Mouse (Mus musculus) C2C12 (cell line): ENCODE data around the gene Prss30.

Source experiments
- CEBPB ChIP-seq: IDR thresholded peaks from one replicate; pipeline ENCODE4 v1.6.1; 2011; ENCODE audit warnings: low read depth, mild to moderate bottlenecking, control low read depth, moderate library complexity
- CTCF ChIP-seq: IDR thresholded peaks from one replicate; pipeline ENCODE4 v1.5.1; 2011; ENCODE audit not compliant: control insufficient read depth, insufficient read depth, insufficient read length
- FOSL1 ChIP-seq: IDR thresholded peaks from one replicate; pipeline ENCODE4 v1.8.0; 2011; ENCODE audit warnings: mild to moderate bottlenecking, low read length; ENCODE audit not compliant: poor library complexity, insufficient read depth, severe bottlenecking
- MAX ChIP-seq: IDR thresholded peaks from one replicate; pipeline ENCODE4 v1.6.1; 2011; ENCODE audit warnings: mild to moderate bottlenecking, control low read depth
- MYOD1 ChIP-seq: IDR thresholded peaks from one replicate; pipeline ENCODE4 v1.6.1; 2011; ENCODE audit warnings: low read depth; ENCODE audit not compliant: control insufficient read depth, insufficient read length
- MYOG ChIP-seq: IDR thresholded peaks from one replicate; pipeline ENCODE4 v1.6.1; 2011; ENCODE audit not compliant: control insufficient read depth, insufficient read length; ENCODE audit errors: extremely low read depth
- USF1 ChIP-seq: IDR thresholded peaks from one replicate; pipeline ENCODE4 v1.6.1; 2011; ENCODE audit warnings: low read depth, mild to moderate bottlenecking, control low read depth, moderate library complexity

- no peak for TF ChIP-seq CEBPB
- TF ChIP-seq CTCF = no peak
- TF ChIP-seq USF1 = no peak
- TF ChIP-seq MYOD1 = no peak
- no peak for TF ChIP-seq FOSL1
- no peak for TF ChIP-seq MYOG
- TF ChIP-seq MAX = no peak
These were observed 23.8 kb upstream of the Prss30 start for GRCm38 (mm10) chr17:24004071-24004665.
